Mouse (Mus musculus) intestine, embryonic 14.5 days (tissue): ENCODE measurements around the gene Tbc1d1. TPM values are rescaled to one million over a fixed set of nuclear protein-coding genes. Genes with fewer than 3 reads are reported as not detected.

Source experiments
- ATAC-seq: fragments of 200-750 bp; cut with Nextera tagmentation; replicated peaks from 2 replicates; pipeline ENCODE4 v1.8.0; 2017; ENCODE audit warnings: low read depth, moderate number of reproducible peaks, moderate TSS enrichment, moderate library complexity; ENCODE audit not compliant: low FRiP score, low TSS enrichment
- DNase-seq: peaks from one replicate; pipeline ENCODE4 v3.0.0-alpha.2; 2018; ENCODE audit warnings: low spot score
- H3K27ac ChIP-seq: fragments of 300-500 bp; sonication (generic); 2 replicates; pipeline ENCODE4 v1.5.1; 2014; ENCODE audit warnings: low read depth, mild to moderate bottlenecking, control low read depth
- H3K27me3 ChIP-seq: fragments of 300-500 bp; sonication (generic); replicated peaks from 2 replicates; pipeline ENCODE4 v1.6.1; 2014; ENCODE audit warnings: low read length, control low read depth; ENCODE audit not compliant: control insufficient read depth, insufficient read depth
- H3K36me3 ChIP-seq: fragments of 300-500 bp; sonication (generic); 2 replicates; pipeline ENCODE4 v1.6.1; 2014; ENCODE audit warnings: low read length, control low read depth; ENCODE audit not compliant: control insufficient read depth, insufficient read depth
- H3K4me1 ChIP-seq: fragments of 300-500 bp; sonication (generic); replicated peaks from 2 replicates; pipeline ENCODE4 v1.6.1; 2014; ENCODE audit warnings: low read length, control low read depth, mixed read lengths; ENCODE audit not compliant: control insufficient read depth, insufficient read depth
- H3K4me2 ChIP-seq: fragments of 300-500 bp; sonication (generic); 2 replicates; pipeline ENCODE4 v1.6.1; 2014; ENCODE audit warnings: low read length
- H3K4me3 ChIP-seq: fragments of 300-500 bp; sonication (generic); 2 replicates; pipeline ENCODE4 v1.5.1; 2014; ENCODE audit warnings: low read depth, low read length, control low read depth, mixed read lengths
- H3K9ac ChIP-seq: fragments of 300-500 bp; sonication (generic); 2 replicates; pipeline ENCODE4 v1.6.1; 2014; ENCODE audit warnings: mild to moderate bottlenecking, low read length
- H3K9me3 ChIP-seq: fragments of 300-500 bp; sonication (generic); 2 replicates; pipeline ENCODE4 v1.6.1; 2016; ENCODE audit warnings: low read length, control low read depth; ENCODE audit not compliant: control insufficient read depth
- WGBS: fragments of 180-500 bp; shearing (Covaris S2); extraction: QIAGEN DNeasy Blood & Tissue Kit; methylation state at CpG from one replicate; pipeline ENCODE4 v1.1.7; 2014; 5-methylcytosine and 5-hydroxymethylcytosine counted together
- polyA plus RNA-seq: library from polyadenylated mRNA; unstranded; fragments of >200 nt; fragmentation: Nextera tagmentation; extraction: Ambion mirVana; gene quantifications from 2 replicates; pipeline ENCODE4 v1.2.1, GENCODE M21; 2014

Tbc1d1 gene
- polyA plus RNA-seq, 1 experiment from 2014 or later, result 41.3 TPM

GRCm38 (mm10) chr5:64133901-64134300 is 22.2 kb upstream of the Tbc1d1 start:
- WGBS, result 90% methylated on average over 4 of the region's 4 CpGs

GRCm38 (mm10) chr5:64136325-64136724 is 19.8 kb upstream of the Tbc1d1 start:
- no peak overlapping the region for H3K4me3 ChIP-seq
- H3K9ac ChIP-seq, result no peak overlapping the region
- H3K27me3 ChIP-seq, result no peaks in the 10 kb centered on the region
- WGBS, result 75% methylated on average over 5 of the region's 5 CpGs
- no peak overlapping the region for H3K27ac ChIP-seq
- no peaks in the 10 kb centered on the region for H3K9me3 ChIP-seq
- H3K4me2 ChIP-seq, result no peak overlapping the region
- no peaks in the 10 kb centered on the region for H3K4me1 ChIP-seq
- DNase-seq, result no peak
- ATAC-seq, result no peak
- no peaks in the 10 kb centered on the region for H3K36me3 ChIP-seq

More at GRCm38 (mm10) chr5:64133901-64134300, 22.2 kb upstream of the Tbc1d1 start:
- H3K27me3 ChIP-seq, result no peaks in the 10 kb centered on the region
- peaks cover 4% of the 10 kb centered on the region; the same call in 1 of the 2 replicates for H3K36me3 ChIP-seq
- ATAC-seq (no peak), DNase-seq (no peak)
- H3K9me3 ChIP-seq, result no peaks in the 10 kb centered on the region
- no peak overlapping the region for H3K27ac ChIP-seq
- H3K9ac ChIP-seq, result no peak overlapping the region
- H3K4me3 ChIP-seq, result no peak overlapping the region
- H3K4me2 ChIP-seq, result no peak overlapping the region
- H3K4me1 ChIP-seq, result no peaks in the 10 kb centered on the region

GRCm38 (mm10) chr5:64140202-64140601 is 15.9 kb upstream of the Tbc1d1 start:
- Histone ChIP-seq H3K27me3 (no peaks in the 10 kb centered on the region), H3K36me3 (no peaks in the 10 kb centered on the region), H3K27ac (no peak overlapping the region), H3K4me3 (no peak overlapping the region), H3K4me2 (no peak overlapping the region), H3K4me1 (no peaks in the 10 kb centered on the region), H3K9me3 (no peaks in the 10 kb centered on the region), H3K9ac (no peak overlapping the region)
- ATAC-seq, result no peak
- DNase-seq, result no peak
- WGBS, result 84% methylated on average over 3 of the region's 3 CpGs

GRCm38 (mm10) chr5:64144315-64144714 is 11.8 kb upstream of the Tbc1d1 start:
- no peak overlapping the region for H3K4me3 ChIP-seq

GRCm38 (mm10) chr5:64146384-64147005 is 9.6 kb upstream of the Tbc1d1 start:
- no peak overlapping the region for H3K4me2 ChIP-seq
- DNase-seq, result no peak
- H3K9me3 ChIP-seq, result no peaks in the 10 kb centered on the region
- H3K9ac ChIP-seq, result no peak overlapping the region
- ATAC-seq, result no peak
- H3K36me3 ChIP-seq, result no peaks in the 10 kb centered on the region
- H3K27ac ChIP-seq, result no peak overlapping the region
- no peak overlapping the region for H3K4me3 ChIP-seq
- no peaks in the 10 kb centered on the region for H3K27me3 ChIP-seq
- H3K4me1 ChIP-seq, result 0 out of 2 replicates have a peak, but pooled peaks cover 3% of the 10 kb centered on the region
- WGBS, result 74% methylated on average over 10 of the region's 10 CpGs

More at GRCm38 (mm10) chr5:64144315-64144714, 11.8 kb upstream of the Tbc1d1 start:
- H3K4me1 ChIP-seq, result no peaks in the 10 kb centered on the region
- no peaks in the 10 kb centered on the region for H3K27me3 ChIP-seq
- ATAC-seq (no peak), DNase-seq (peak; percentile 29)
- no peak overlapping the region for H3K27ac ChIP-seq
- H3K9me3 ChIP-seq, result no peaks in the 10 kb centered on the region
- no peak overlapping the region for H3K4me2 ChIP-seq
- H3K9ac ChIP-seq, result no peak overlapping the region
- WGBS, result 64% methylated on average over 5 of the region's 5 CpGs
- no peaks in the 10 kb centered on the region for H3K36me3 ChIP-seq

GRCm38 (mm10) chr5:64149184-64150127 is 6.6 kb upstream of the Tbc1d1 start:
- 23% methylated on average over 17 of the region's 17 CpGs for WGBS

GRCm38 (mm10) chr5:64153319-64153718 is 2.8 kb upstream of the Tbc1d1 start:
- Histone ChIP-seq H3K9ac (no peak overlapping the region), H3K9me3 (no peaks in the 10 kb centered on the region)
- ATAC-seq, result no peak

More at GRCm38 (mm10) chr5:64149184-64150127, 6.6 kb upstream of the Tbc1d1 start:
- Histone ChIP-seq H3K9me3 (no peaks in the 10 kb centered on the region), H3K4me2 (peak overlapping the region; percentile 36), H3K27me3 (no peaks in the 10 kb centered on the region), H3K36me3 (no peaks in the 10 kb centered on the region), H3K4me1 (0 out of 2 replicates have a peak, but pooled peaks cover 3% of the 10 kb centered on the region), H3K9ac (no peak overlapping the region), H3K27ac (no peak overlapping the region), H3K4me3 (peak overlapping the region; percentile 6; the same call in 1 of the 2 replicates)
- ATAC-seq, result peak; percentile 61; the same call in 1 of the 2 replicates
- DNase-seq, result no peak

GRCm38 (mm10) chr5:64156579-64156978 is 474 bp downstream of the Tbc1d1 start:
- Histone ChIP-seq H3K4me2 (peak overlapping the region; percentile 50), H3K4me3 (peak overlapping the region; percentile 16; the same call in 1 of the 2 replicates), H3K9ac (peak overlapping the region; percentile 16; the same call in 1 of the 2 replicates), H3K27ac (peak overlapping the region; percentile 93), H3K9me3 (no peaks in the 10 kb centered on the region), H3K4me1 (peaks cover 22% of the 10 kb centered on the region), H3K36me3 (no peaks in the 10 kb centered on the region), H3K27me3 (0 out of 2 replicates have a peak, but pooled peaks cover 3% of the 10 kb centered on the region)
- no peak for DNase-seq
- 11% methylated on average over 4 of the region's 4 CpGs for WGBS
- no peak for ATAC-seq

More at GRCm38 (mm10) chr5:64153319-64153718, 2.8 kb upstream of the Tbc1d1 start:
- H3K4me2 ChIP-seq, result no peak overlapping the region
- 91% methylated on average over 1 of the region's 1 CpGs for WGBS
- no peaks in the 10 kb centered on the region for H3K27me3 ChIP-seq
- H3K27ac ChIP-seq, result no peak overlapping the region
- peaks cover 17% of the 10 kb centered on the region for H3K4me1 ChIP-seq
- no peak overlapping the region for H3K4me3 ChIP-seq
- DNase-seq, result no peak
- H3K36me3 ChIP-seq, result no peaks in the 10 kb centered on the region
